13 mouse cellular contexts compared by ENCODE assay signal in the genomic region with DNA sequence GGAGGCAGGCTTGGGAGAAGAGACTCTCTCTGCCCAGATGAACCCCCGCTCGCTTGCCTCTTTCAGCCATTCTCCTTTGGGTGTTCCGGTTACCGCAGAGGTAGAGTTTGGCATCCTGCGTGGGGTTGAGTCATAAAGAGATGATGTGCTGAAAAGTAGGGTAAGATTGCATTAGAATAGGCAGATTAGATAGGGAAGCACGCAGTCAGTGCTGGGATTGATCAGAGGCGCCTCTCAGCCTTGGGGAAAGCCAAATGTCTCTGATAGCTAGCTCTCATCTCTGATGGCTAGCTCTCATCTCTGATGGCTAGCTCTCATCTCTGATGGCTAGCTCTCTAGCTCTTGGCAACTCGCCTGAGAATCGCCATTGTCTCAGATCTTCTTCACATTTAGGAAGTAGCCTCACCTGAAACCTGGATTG. TPM values are rescaled to one million over a fixed set of nuclear protein-coding genes. Genes with fewer than 3 reads are reported as not detected.
DNase-seq lines count a peak whose midpoint lies in the region; TF ChIP-seq lines count a peak whose summit lies in the region.
"Had no signal": no experiment of that assay in that cellular context is flagged by ENCODE, and none has a peak within 500 bp of the region (broad histone marks: within the 10 kb centered on the region; RNA-seq: fewer than 3 reads in every experiment).

No protein-coding gene starts in this region.

- peaks cover 41% of the 10 kb centered on the region for H3K36me3 ChIP-seq in E14TG2a.4 (ENCODE audit: insufficient read depth, low read length)
- H3K36me3 ChIP-seq: limb, embryonic 12.5 days had no signal

- H3K4me1 ChIP-seq in E14TG2a.4 (replicated peaks; ENCODE audit: low read depth, low read length), result peaks cover 77% of the 10 kb centered on the region

- H3K9me3 ChIP-seq in E14TG2a.4 (ENCODE audit: low read length), result no peaks in the 10 kb centered on the region
- H3K9me3 ChIP-seq: limb, embryonic 12.5 days had no signal

- intact Hi-C loops in left cerebral cortex, postnatal 4 days (cut with DNase I), result no loop called here

- DNase-seq in cerebellum, adult 18-20 months, result peak; percentile 66 to 72
- no peak for DNase-seq in cerebellum, postnatal 4 days (ENCODE audit: low spot score in 2 of 2)
- DNase-seq in left cerebral cortex, adult 18-20 months (ENCODE audit: low spot score in 2 of 2), result peak; percentile 50 to 57
- DNase-seq in left cerebral cortex, postnatal 4 days, result no peak
- peak; percentile 61 to 71 for DNase-seq in cerebellum, postnatal 25 days
- DNase-seq in urinary bladder, adult 18-20 months (ENCODE audit: low spot score in 2 of 2), result no peak
- DNase-seq in adrenal gland, postnatal 36 days, result no peak
- DNase-seq: adrenal gland, postnatal 25 days; gastrocnemius, postnatal 36 days; layer of hippocampus, postnatal 36 days; liver, postnatal 0 days had no signal

- no peaks in the 10 kb centered on the region for H3K27me3 ChIP-seq in E14TG2a.4 (ENCODE audit: insufficient read depth, low read length)

- peak overlapping the region; percentile 72 for H3K4me3 ChIP-seq in E14TG2a.4 (replicated peaks; ENCODE audit: low read length)
- H3K4me3 ChIP-seq: limb, embryonic 12.5 days had no signal

- no peak for TF ChIP-seq CTCF in E14TG2a.4 (conservative IDR thresholded peaks at IDR 0.05; ENCODE audit: low read length)

RNA-seq across cellular contexts. Expression of a gene that starts 4.1 kb away (rescaled TPM):
- 10 to 100 TPM; 16.6 to 17.1 TPM for total RNA-seq in left cerebral cortex, adult 18-20 months (2021)
- 10 to 100 TPM; 24.4 to 27.9 TPM for total RNA-seq in left cerebral cortex, postnatal 4 days (2021)
- total RNA-seq in adrenal gland, postnatal 36 days (2021), result 10 to 100 TPM; 44.7 to 46.3 TPM

RNA-seq across cellular contexts. Expression of a gene that starts 4.9 kb away (rescaled TPM):
- 10 to 100 TPM; 75.9 to 85.6 TPM for total RNA-seq in left cerebral cortex, adult 18-20 months (2021)
- 100 to 1,000 TPM; 135 to 143 TPM for total RNA-seq in left cerebral cortex, postnatal 4 days (2021)
- 10 to 100 TPM; 52.9 to 57.7 TPM for total RNA-seq in adrenal gland, postnatal 36 days (2021)

Comparison
In these comparisons a context has a peak if more than half of its experiments do, and no peak if none do; other contexts are left out.
1. DNase-seq: peak in cerebellum, adult 18-20 months (2 of 2), left cerebral cortex, adult 18-20 months (2 of 2) and cerebellum, postnatal 25 days (2 of 2); none in cerebellum, postnatal 4 days (0 of 2), left cerebral cortex, postnatal 4 days (single experiment), urinary bladder, adult 18-20 months (0 of 2) and adrenal gland, postnatal 36 days (0 of 2).